22 mouse cellular contexts compared by ENCODE assay signal in the genomic region with DNA sequence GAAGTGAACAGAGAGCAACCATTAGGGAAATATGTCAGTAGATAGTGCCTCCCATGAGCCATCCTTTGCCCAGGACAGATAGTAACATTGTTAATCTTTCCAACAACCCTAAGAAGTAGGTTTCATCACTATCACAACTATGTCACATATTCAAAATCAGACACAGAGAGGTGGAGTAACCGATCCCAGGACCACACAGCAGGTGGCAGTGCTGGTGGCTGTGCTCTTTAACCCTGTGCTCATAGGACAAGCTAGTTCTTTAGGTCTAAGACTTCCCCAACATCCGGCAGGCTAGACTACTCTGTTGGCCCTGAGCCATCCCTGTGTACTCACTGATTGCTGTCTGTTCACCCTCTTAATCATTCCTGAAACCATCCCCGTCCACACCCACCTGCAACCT. TPM values are rescaled to one million over a fixed set of nuclear protein-coding genes. Genes with fewer than 3 reads are reported as not detected.
"Had no signal": no experiment of that assay in that cellular context is flagged by ENCODE, and none has a peak within 500 bp of the region (broad histone marks: within the 10 kb centered on the region; RNA-seq: fewer than 3 reads in every experiment).

No protein-coding gene starts in this region.

- H3K9me3 ChIP-seq: lung, embryonic 15.5 days; midbrain, embryonic 13.5 days; midbrain, embryonic 15.5 days; neural tube, embryonic 12.5 days had no signal

- H3K9ac ChIP-seq: liver, postnatal 0 days; lung, embryonic 15.5 days; midbrain, embryonic 13.5 days; midbrain, embryonic 15.5 days; neural tube, embryonic 12.5 days had no signal

- DNase-seq: liver, postnatal 0 days; lung, adult 2 months; lung, postnatal 14 days; lung, postnatal 36 days; right cerebral cortex, postnatal 14 days; spleen, adult 18-20 months; thymus, adult 2 months; thymus, postnatal 25 days had no signal

- H3K4me2 ChIP-seq: lung, embryonic 15.5 days; midbrain, embryonic 11.5 days; midbrain, embryonic 13.5 days; midbrain, embryonic 15.5 days; neural tube, embryonic 12.5 days had no signal

- H3K4me1 ChIP-seq: lung, embryonic 15.5 days; megakaryocyte, embryonic 14.5 days; midbrain, embryonic 13.5 days; midbrain, embryonic 15.5 days; neural tube, embryonic 12.5 days had no signal

- H3K27me3 ChIP-seq: lung, embryonic 15.5 days; midbrain, embryonic 13.5 days; midbrain, embryonic 15.5 days; neural tube, embryonic 12.5 days had no signal

- H3K4me3 ChIP-seq: lung, embryonic 15.5 days; megakaryocyte, embryonic 14.5 days; midbrain, embryonic 13.5 days; midbrain, embryonic 15.5 days; neural tube, embryonic 12.5 days had no signal

- H3K36me3 ChIP-seq: lung, embryonic 15.5 days; midbrain, embryonic 13.5 days; midbrain, embryonic 15.5 days; neural tube, embryonic 12.5 days had no signal

- H3K27ac ChIP-seq: lung, embryonic 15.5 days; macrophage; midbrain, embryonic 13.5 days; midbrain, embryonic 15.5 days; neural tube, embryonic 12.5 days had no signal

- ATAC-seq: liver, postnatal 0 days; lung, postnatal 0 days; midbrain, embryonic 13.5 days; midbrain, embryonic 15.5 days had no signal

RNA-seq across cellular contexts. Expression of gene Rnf186, which starts 27.5 kb away (rescaled TPM):
- total RNA-seq: megakaryocyte progenitor cell, adult 5-6 weeks; midbrain, postnatal 0 days; monocyte, adult 5-6 weeks; neutrophil, adult 5-6 weeks had no signal
- polyA plus RNA-seq: macrophage; midbrain, embryonic 11.5 days; midbrain, postnatal 0 days; neural tube, embryonic 12.5 days; neural tube, embryonic 14.5 days; testis, adult 2 months had no signal
